Mouse (Mus musculus) neural tube, embryonic 11.5 days (tissue): Measurements from ENCODE around the gene Pard3. TPM values are rescaled to one million over a fixed set of nuclear protein-coding genes. Genes with fewer than 3 reads are reported as not detected.

ENCODE experiments used
- ATAC-seq: fragments of 200-750 bp; cut with Nextera tagmentation; 2 replicates; pipeline ENCODE4 v1.8.0; 2017; ENCODE audit warnings: moderate number of reproducible peaks, mild to moderate bottlenecking, moderate TSS enrichment, moderate library complexity; ENCODE audit not compliant: insufficient read depth, low FRiP score, low TSS enrichment
- DNase-seq: peaks from one replicate; pipeline ENCODE4 v3.0.0-alpha.2; 2015; ENCODE audit warnings: low spot score
- H3K27ac ChIP-seq: fragments of 300-500 bp; sonication (generic); 2 replicates; pipeline ENCODE4 v1.5.1; 2014; ENCODE audit warnings: low read depth, mild to moderate bottlenecking, low read length
- H3K27me3 ChIP-seq: fragments of 300-500 bp; sonication (generic); 2 replicates; pipeline ENCODE4 v1.6.1; 2014; ENCODE audit warnings: mild to moderate bottlenecking, low read length, mixed read lengths; ENCODE audit not compliant: control insufficient read depth, insufficient read depth
- H3K36me3 ChIP-seq: fragments of 300-500 bp; sonication (generic); 2 replicates; pipeline ENCODE4 v1.6.1; 2014; ENCODE audit warnings: mild to moderate bottlenecking, low read length, moderate library complexity, mixed read lengths; ENCODE audit not compliant: control insufficient read depth, insufficient read depth
- H3K4me1 ChIP-seq: fragments of 300-500 bp; sonication (generic); 2 replicates; pipeline ENCODE4 v1.6.1; 2014; ENCODE audit warnings: low read length, mixed read lengths; ENCODE audit not compliant: control insufficient read depth, insufficient read depth
- H3K4me2 ChIP-seq: fragments of 300-500 bp; sonication (generic); 2 replicates; pipeline ENCODE4 v1.6.1; 2014; ENCODE audit warnings: low read depth, mild to moderate bottlenecking, moderate library complexity
- H3K4me3 ChIP-seq: fragments of 300-500 bp; sonication (generic); 2 replicates; pipeline ENCODE4 v1.5.1; 2014; ENCODE audit warnings: low read depth, low read length
- H3K9ac ChIP-seq: fragments of 300-500 bp; sonication (generic); 2 replicates; pipeline ENCODE4 v1.6.1; 2014; ENCODE audit warnings: mild to moderate bottlenecking, low read length
- H3K9me3 ChIP-seq: fragments of 300-500 bp; sonication (generic); 2 replicates; pipeline ENCODE4 v1.6.1; 2016; ENCODE audit warnings: low read length; ENCODE audit not compliant: control insufficient read depth
- WGBS: fragments of 180-500 bp; shearing (Covaris S2); extraction: QIAGEN DNeasy Blood & Tissue Kit; methylation state at CpG from one replicate; pipeline ENCODE4 v1.1.7; 2014; 5-methylcytosine and 5-hydroxymethylcytosine counted together
- polyA plus RNA-seq: library from polyadenylated mRNA; unstranded; fragments of >200 nt; fragmentation: Nextera tagmentation; extraction: Ambion mirVana; gene quantifications from 2 replicates; pipeline ENCODE4 v1.2.1, GENCODE M21; 2014

Pard3 gene
- polyA plus RNA-seq, 1 experiment from 2014 or later = 37.5 TPM

DNA sequence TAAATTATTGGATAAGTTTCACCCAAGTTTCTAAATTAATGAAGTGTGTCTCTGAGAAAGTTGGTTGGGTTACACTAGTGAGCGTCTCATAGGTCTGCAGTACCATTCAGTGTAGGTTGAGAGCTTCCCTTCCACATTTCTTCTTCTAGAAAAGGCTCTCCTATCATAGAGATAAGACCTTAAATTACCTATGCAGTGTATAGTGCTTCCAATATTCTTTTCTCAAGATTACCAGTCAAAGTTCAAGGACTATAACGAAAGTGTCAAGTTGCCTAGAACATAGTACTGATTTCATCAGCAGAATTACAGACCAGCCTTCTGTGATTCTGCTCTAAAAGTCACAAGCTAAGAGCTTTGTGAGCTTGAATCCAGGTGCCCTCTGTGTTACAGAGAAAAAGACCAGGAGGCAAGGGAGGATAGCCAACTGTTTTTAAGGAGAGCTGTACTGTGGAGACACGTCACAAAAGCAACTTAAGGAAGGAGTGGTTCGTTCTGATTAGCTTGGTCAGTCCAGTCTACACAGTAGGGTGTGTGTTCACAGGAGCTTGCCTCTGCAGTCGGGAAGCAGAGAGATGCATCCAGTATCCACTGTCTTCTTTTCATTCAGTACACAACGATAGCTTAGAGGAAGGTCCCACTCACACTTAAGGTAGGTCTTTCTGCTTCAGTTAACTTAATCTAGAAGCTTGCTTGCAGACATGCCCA lies 229.5 kb downstream of the Pard3 start:
- Histone ChIP-seq H3K36me3 (no peaks in the 10 kb centered on the region), H3K27me3 (no peaks in the 10 kb centered on the region), H3K4me2 (no peak overlapping the region), H3K9me3 (no peaks in the 10 kb centered on the region), H3K4me3 (no peak overlapping the region), H3K27ac (no peak overlapping the region), H3K4me1 (no peaks in the 10 kb centered on the region), H3K9ac (no peak overlapping the region)
- 70% methylated on average over 6 of the region's 6 CpGs for WGBS
- DNase-seq (no peak), ATAC-seq (no peak)

- Histone ChIP-seq H3K4me1 (no peaks in the 10 kb centered on the region), H3K4me3 (no peak overlapping the region), H3K36me3 (no peaks in the 10 kb centered on the region), H3K4me2 (no peak overlapping the region), H3K27me3 (no peaks in the 10 kb centered on the region), H3K27ac (no peak overlapping the region), H3K9ac (no peak overlapping the region), H3K9me3 (no peaks in the 10 kb centered on the region)
- ATAC-seq (no peak), DNase-seq (no peak)
- WGBS = 90% methylated on average over 6 of the region's 6 CpGs
Measured at GRCm38 (mm10) chr8:127294061-127294460, 230.4 kb downstream of the Pard3 start.

- Histone ChIP-seq H3K27me3 (no peaks in the 10 kb centered on the region), H3K36me3 (no peaks in the 10 kb centered on the region), H3K9ac (no peak overlapping the region), H3K4me2 (no peak overlapping the region), H3K27ac (no peak overlapping the region), H3K9me3 (no peaks in the 10 kb centered on the region), H3K4me3 (no peak overlapping the region), H3K4me1 (no peaks in the 10 kb centered on the region)
- no peak for ATAC-seq
- DNase-seq = no peak
- WGBS = 96% methylated on average over 13 of the region's 13 CpGs
Measured at GRCm38 (mm10) chr8:127295848-127296247, 232.2 kb downstream of the Pard3 start.

DNA sequence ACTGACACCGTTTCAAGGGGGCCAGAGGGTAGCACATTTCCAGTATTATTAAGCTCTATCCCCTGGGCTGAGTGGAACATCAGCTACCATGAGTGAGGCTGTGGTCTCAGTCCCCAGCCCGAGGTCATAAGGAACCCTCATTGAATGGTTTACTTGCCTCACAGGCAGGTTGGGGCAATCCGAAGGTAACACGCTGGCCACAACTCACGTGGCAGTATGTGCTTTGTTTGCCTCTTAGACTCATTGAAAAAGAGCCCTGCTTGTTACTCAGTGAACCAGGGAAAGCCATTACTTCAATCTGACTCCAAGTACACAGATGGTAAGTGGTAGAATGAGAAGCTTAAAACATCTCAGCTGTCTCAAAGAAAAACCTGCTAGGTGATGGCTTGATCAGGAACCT lies 236.8 kb downstream of the Pard3 start:
- WGBS = 88% methylated on average over 5 of the region's 5 CpGs
- Histone ChIP-seq H3K27ac (no peak overlapping the region), H3K4me3 (no peak overlapping the region), H3K36me3 (no peaks in the 10 kb centered on the region), H3K4me2 (no peak overlapping the region), H3K9ac (no peak overlapping the region), H3K27me3 (no peaks in the 10 kb centered on the region), H3K9me3 (no peaks in the 10 kb centered on the region), H3K4me1 (no peaks in the 10 kb centered on the region)
- DNase-seq = no peak
- no peak for ATAC-seq

- Histone ChIP-seq H3K36me3 (no peaks in the 10 kb centered on the region), H3K27ac (no peak overlapping the region), H3K4me1 (no peaks in the 10 kb centered on the region), H3K9ac (no peak overlapping the region), H3K9me3 (no peaks in the 10 kb centered on the region), H3K4me3 (no peak overlapping the region), H3K4me2 (no peak overlapping the region), H3K27me3 (no peaks in the 10 kb centered on the region)
- 91% methylated on average over 6 of the region's 6 CpGs for WGBS
- ATAC-seq (no peak), DNase-seq (no peak)
Measured at GRCm38 (mm10) chr8:127302847-127303445, 239.3 kb downstream of the Pard3 start.

GRCm38 (mm10) chr8:127307026-127307425 lies 243.3 kb downstream of the Pard3 start:
- DNase-seq (no peak), ATAC-seq (no peak)
- 86% methylated on average over 5 of the region's 5 CpGs for WGBS
- Histone ChIP-seq H3K27ac (no peak overlapping the region), H3K27me3 (no peaks in the 10 kb centered on the region), H3K4me1 (no peaks in the 10 kb centered on the region), H3K9ac (no peak overlapping the region), H3K4me2 (no peak overlapping the region), H3K36me3 (no peaks in the 10 kb centered on the region), H3K9me3 (no peaks in the 10 kb centered on the region), H3K4me3 (no peak overlapping the region)

- no peak overlapping the region for H3K9ac ChIP-seq
- H3K4me2 ChIP-seq = no peak overlapping the region
- no peak overlapping the region for H3K4me3 ChIP-seq
- no peaks in the 10 kb centered on the region for H3K36me3 ChIP-seq
- no peak for ATAC-seq
- H3K27ac ChIP-seq = no peak overlapping the region
- H3K27me3 ChIP-seq = no peaks in the 10 kb centered on the region
- 83% methylated on average over 1 of the region's 1 CpGs for WGBS
- H3K9me3 ChIP-seq = no peaks in the 10 kb centered on the region
- no peak for DNase-seq
- no peaks in the 10 kb centered on the region for H3K4me1 ChIP-seq
Measured at GRCm38 (mm10) chr8:127309363-127309762, 245.7 kb downstream of the Pard3 start.

- DNase-seq (no peak), ATAC-seq (no peak)
- Histone ChIP-seq H3K27me3 (no peaks in the 10 kb centered on the region), H3K36me3 (no peaks in the 10 kb centered on the region), H3K4me2 (no peak overlapping the region), H3K4me1 (no peaks in the 10 kb centered on the region), H3K9ac (no peak overlapping the region), H3K9me3 (no peaks in the 10 kb centered on the region), H3K27ac (no peak overlapping the region), H3K4me3 (no peak overlapping the region)
- WGBS = 71% methylated on average over 1 of the region's 1 CpGs
Measured at GRCm38 (mm10) chr8:127315811-127316210, 252.1 kb downstream of the Pard3 start.

DNA sequence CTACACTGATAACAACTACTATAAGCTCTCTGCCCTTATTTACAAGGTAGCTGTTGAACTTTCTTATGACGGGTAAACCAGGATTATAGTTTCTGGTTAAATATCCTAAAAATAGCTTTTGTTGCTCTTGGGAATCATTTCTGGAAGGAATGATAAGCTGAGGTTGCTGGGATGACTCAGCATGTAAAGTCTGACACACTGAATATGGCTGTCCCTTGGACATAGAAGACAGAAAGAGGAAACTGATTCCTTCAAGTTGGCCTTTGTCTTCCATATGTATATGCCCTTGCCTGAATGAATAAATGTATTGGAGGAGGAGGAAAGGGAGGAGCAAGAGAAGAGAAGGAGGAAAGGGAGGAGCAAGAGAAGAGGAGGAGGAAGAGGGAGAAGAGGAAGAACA lies 254.2 kb downstream of the Pard3 start:
- Histone ChIP-seq H3K27me3 (no peaks in the 10 kb centered on the region), H3K27ac (no peak overlapping the region), H3K9ac (no peak overlapping the region), H3K9me3 (no peaks in the 10 kb centered on the region), H3K4me1 (no peaks in the 10 kb centered on the region), H3K36me3 (no peaks in the 10 kb centered on the region), H3K4me2 (no peak overlapping the region), H3K4me3 (no peak overlapping the region)
- ATAC-seq = no peak
- WGBS = 84% methylated on average over 1 of the region's 1 CpGs
- DNase-seq = no peak
